7 mouse cellular contexts compared by ENCODE assay signal in the genomic region with DNA sequence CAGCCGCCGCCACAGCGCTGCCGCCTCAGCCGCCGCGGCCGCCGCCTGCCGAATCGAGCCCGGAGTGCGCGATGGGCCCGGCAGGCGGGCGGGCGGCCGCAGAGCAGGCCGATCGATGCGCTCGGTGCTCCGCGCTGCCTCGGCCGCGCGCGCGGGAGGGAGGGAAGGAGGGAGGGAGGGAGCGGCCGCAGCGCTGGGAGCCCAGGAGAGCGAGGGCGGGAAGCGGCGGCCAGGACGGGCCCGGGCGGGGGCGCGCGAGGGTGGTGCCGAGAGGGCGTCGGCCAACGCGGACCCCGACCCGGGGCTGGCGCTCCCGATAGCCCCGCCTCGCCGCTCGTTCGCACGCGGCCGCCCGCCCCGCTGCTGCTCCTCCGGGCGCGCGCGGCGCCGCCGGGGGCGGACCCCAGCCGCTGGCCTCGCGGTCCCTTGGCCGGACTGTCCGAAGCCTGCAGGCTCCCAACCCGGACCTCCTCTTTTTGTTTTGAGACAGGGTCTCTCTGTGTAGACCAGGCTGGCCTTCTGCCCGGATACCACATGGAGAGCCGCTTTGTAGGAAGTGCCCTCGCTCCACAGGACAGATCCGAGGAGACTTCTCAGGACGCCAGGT. TPM values are rescaled to one million over a fixed set of nuclear protein-coding genes. Genes with fewer than 3 reads are reported as not detected.
A peak's percentile ranks its signal among the peaks of the same experiment; 100 is the strongest.
DNase-seq lines count a peak whose midpoint lies in the region; ATAC-seq lines count a peak whose summit lies in the region.

A gene (minus strand): TSS at position 55 of the 607 bp plus-strand sequence.

- WGBS in embryonic facial prominence, embryonic 10.5 days = under 1% methylated on average over 81 of the region's 83 CpGs
- WGBS in limb, embryonic 10.5 days = 2% methylated on average over 83 of the region's 83 CpGs
- under 1% methylated on average over 33 of the region's 83 CpGs for WGBS in midbrain, embryonic 13.5 days

- no peaks in the 10 kb centered on the region for H3K9me3 ChIP-seq in embryonic facial prominence, embryonic 10.5 days
- H3K9me3 ChIP-seq in limb, embryonic 10.5 days (replicated peaks) = no peaks in the 10 kb centered on the region
- H3K9me3 ChIP-seq in midbrain, embryonic 13.5 days = no peaks in the 10 kb centered on the region

- DNase-seq in adrenal gland, postnatal 10 days = peak; percentile 96
- DNase-seq in embryonic facial prominence, embryonic 10.5 days (ENCODE audit: low spot score) = peak; percentile 96
- peak; percentile 85 for DNase-seq in kidney, adult 11 months
- DNase-seq in limb, embryonic 10.5 days (ENCODE audit: low spot score) = peak; percentile 98
- DNase-seq in spleen, adult 12 weeks (ENCODE audit: low spot score) = peak; percentile 89

- peaks cover 12% of the 10 kb centered on the region for H3K27me3 ChIP-seq in embryonic facial prominence, embryonic 10.5 days (replicated peaks; ENCODE audit: low read depth, poor library complexity, severe bottlenecking)
- H3K27me3 ChIP-seq in limb, embryonic 10.5 days (ENCODE audit: low read depth, poor library complexity, severe bottlenecking) = peaks cover 15% of the 10 kb centered on the region
- 0 out of 2 replicates have a peak, but pooled peaks cover 6% of the 10 kb centered on the region for H3K27me3 ChIP-seq in midbrain, embryonic 13.5 days

- ATAC-seq in granulocyte monocyte progenitor cell, adult 5-6 weeks (replicated peaks; ENCODE audit: poor library complexity, severe bottlenecking) = peak; percentile 91
- ATAC-seq in midbrain, embryonic 13.5 days = peak; percentile 94

- H3K9ac ChIP-seq in midbrain, embryonic 13.5 days (replicated peaks) = peak within 1 kb of the TSS; percentile 94

- H3K4me3 ChIP-seq in embryonic facial prominence, embryonic 10.5 days = peak within 1 kb of the TSS; percentile 95
- H3K4me3 ChIP-seq in limb, embryonic 10.5 days = peak within 1 kb of the TSS; percentile 96
- H3K4me3 ChIP-seq in midbrain, embryonic 13.5 days (replicated peaks) = peak within 1 kb of the TSS; percentile 90

- H3K4me2 ChIP-seq in midbrain, embryonic 13.5 days (replicated peaks) = peak within 1 kb of the TSS; percentile 67

- H3K36me3 ChIP-seq in embryonic facial prominence, embryonic 10.5 days (replicated peaks) = peaks cover 17% of the 10 kb centered on the region
- H3K36me3 ChIP-seq in limb, embryonic 10.5 days = peaks cover 14% of the 10 kb centered on the region
- H3K36me3 ChIP-seq in midbrain, embryonic 13.5 days = peaks cover 4% of the 10 kb centered on the region; the same call in 1 of the 2 replicates

- H3K4me1 ChIP-seq in embryonic facial prominence, embryonic 10.5 days = peaks cover 25% of the 10 kb centered on the region
- peaks cover 24% of the 10 kb centered on the region for H3K4me1 ChIP-seq in limb, embryonic 10.5 days
- H3K4me1 ChIP-seq in midbrain, embryonic 13.5 days (replicated peaks) = peaks cover 27% of the 10 kb centered on the region

- peak within 1 kb of the TSS; percentile 96 for H3K27ac ChIP-seq in embryonic facial prominence, embryonic 10.5 days (replicated peaks)
- H3K27ac ChIP-seq in limb, embryonic 10.5 days = peak within 1 kb of the TSS; percentile 97
- H3K27ac ChIP-seq in midbrain, embryonic 13.5 days = peak within 1 kb of the TSS; percentile 90

RNA-seq across cellular contexts. Expression of the gene that starts here (rescaled TPM):
- 10 to 100 TPM; 44.5 to 47.7 TPM for total RNA-seq in adrenal gland, postnatal 10 days (2021)
- 87.8 and 89.7 TPM in 2 replicates for polyA plus RNA-seq in embryonic facial prominence, embryonic 10.5 days (2016; fragmentation: Nextera tagmentation; extraction: Ambion mirVana)
- 23.1 and 47.7 TPM in 2 replicates for total RNA-seq in granulocyte monocyte progenitor cell, adult 5-6 weeks (2014; fragmentation: Nextera tagmentation)
- 14.2 and 27.2 TPM in 2 replicates for total RNA-seq in granulocyte monocyte progenitor cell, adult 5-6 weeks (2017)
- polyA plus RNA-seq in limb, embryonic 10.5 days (2016; fragmentation: Nextera tagmentation; extraction: Ambion mirVana) = 78.5 and 80.8 TPM in 2 replicates
- polyA plus RNA-seq in midbrain, embryonic 13.5 days (2015; fragmentation: Nextera tagmentation; extraction: Ambion mirVana) = 90.9 and 92.3 TPM in 2 replicates

Comparison
In these comparisons a context has a peak if more than half of its experiments do, and no peak if none do; other contexts are left out.
1. Peak in every context shown above with its lines: DNase-seq, ATAC-seq, H3K4me3 ChIP-seq and H3K27ac ChIP-seq.